In the genomic region with DNA sequence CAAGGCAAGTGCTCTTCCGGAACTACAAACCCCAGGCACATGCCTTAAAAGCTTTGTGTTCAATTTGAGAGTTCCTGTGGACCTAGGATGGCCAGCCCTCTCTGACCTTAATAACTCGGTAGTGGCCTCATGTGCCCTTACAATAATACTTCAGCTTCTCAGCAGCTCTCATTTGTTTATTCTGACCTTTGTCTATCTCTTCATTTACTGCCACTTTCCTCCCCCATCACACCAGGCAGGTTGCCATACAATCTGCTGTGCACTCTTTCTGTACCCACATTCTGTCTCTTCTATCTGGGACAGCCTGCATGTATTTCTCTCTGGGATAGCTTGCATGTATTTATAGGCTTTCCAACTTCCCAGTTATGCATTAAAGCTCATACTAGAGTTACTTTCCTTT, we compare ENCODE assay signal across 14 mouse cellular contexts. TPM values are rescaled to one million over a fixed set of nuclear protein-coding genes. Genes with fewer than 3 reads are reported as not detected.
DNase-seq lines count a peak whose midpoint lies in the region; ATAC-seq and TF ChIP-seq lines count a peak whose summit lies in the region.
"Had no signal": no experiment of that assay in that cellular context is flagged by ENCODE, and none has a peak within 500 bp of the region (broad histone marks: within the 10 kb centered on the region; RNA-seq: fewer than 3 reads in every experiment).

No protein-coding gene starts in this region.

- no peaks in the 10 kb centered on the region for H3K9me3 ChIP-seq in lung, postnatal 0 days (ENCODE audit: low read length)
- H3K9me3 ChIP-seq: forebrain, embryonic 12.5 days; heart, embryonic 10.5 days; hindbrain, embryonic 12.5 days; midbrain, embryonic 12.5 days had no signal

- no peaks in the 10 kb centered on the region for H3K27me3 ChIP-seq in lung, postnatal 0 days (replicated peaks; ENCODE audit: insufficient read depth, low read length)
- H3K27me3 ChIP-seq: forebrain, embryonic 12.5 days; hindbrain, embryonic 12.5 days; midbrain, embryonic 12.5 days had no signal

- H3K4me1 ChIP-seq in lung, postnatal 0 days (ENCODE audit: insufficient read depth, low read depth, low read length), result no peaks in the 10 kb centered on the region; the same call in 1 of the 2 replicates
- H3K4me1 ChIP-seq: forebrain, embryonic 12.5 days; hindbrain, embryonic 12.5 days; midbrain, embryonic 12.5 days had no signal

- no peak for TF ChIP-seq EP300 in lung, postnatal 0 days (IDR thresholded peaks at IDR 0.05)

- no peaks in the 10 kb centered on the region for H3K36me3 ChIP-seq in lung, postnatal 0 days (ENCODE audit: insufficient read depth, low read length)
- H3K36me3 ChIP-seq: heart, embryonic 10.5 days; hindbrain, embryonic 12.5 days; midbrain, embryonic 12.5 days had no signal

- H3K4me3 ChIP-seq in lung, postnatal 0 days (ENCODE audit: low read depth, low read length), result no peak overlapping the region
- H3K4me3 ChIP-seq: forebrain, embryonic 12.5 days; heart, embryonic 10.5 days; hindbrain, embryonic 12.5 days; midbrain, embryonic 12.5 days had no signal

- H3K9ac ChIP-seq in lung, postnatal 0 days (replicated peaks; ENCODE audit: low read depth), result no peak overlapping the region
- H3K9ac ChIP-seq: forebrain, embryonic 12.5 days; hindbrain, embryonic 12.5 days; liver, embryonic 14.5 days; midbrain, embryonic 12.5 days had no signal

- no peak for TF ChIP-seq CTCF in lung, postnatal 0 days (IDR thresholded peaks at IDR 0.05)

- H3K4me2 ChIP-seq in lung, postnatal 0 days (replicated peaks; ENCODE audit: low read depth, low read length), result no peak overlapping the region
- H3K4me2 ChIP-seq: forebrain, embryonic 12.5 days; hindbrain, embryonic 12.5 days; midbrain, embryonic 12.5 days had no signal

- peak; percentile 52 for DNase-seq in heart, adult 11 months
- DNase-seq in heart, postnatal 36 days, result no peak
- DNase-seq in brain, adult 2 months (ENCODE audit: low read depth, low spot score), result peak; percentile 69
- DNase-seq in cerebellum, postnatal 14 days, result peak; percentile 17 to 19
- DNase-seq in layer of hippocampus, postnatal 36 days, result peak; percentile 37 to 40
- DNase-seq in lung, postnatal 0 days (ENCODE audit: low spot score), result no peak
- no peak for DNase-seq in gastrocnemius, postnatal 25 days
- DNase-seq: kidney, postnatal 4 days had no signal

- 55% methylated on average over 2 of the region's 2 CpGs for WGBS in lung, postnatal 0 days

- intact Hi-C loops in heart, postnatal 36 days (cut with DNase I), result no loop called here

- ATAC-seq in lung, postnatal 0 days, result no peak
- ATAC-seq: intestine, postnatal 0 days had no signal

- H3K27ac ChIP-seq in lung, postnatal 0 days (ENCODE audit: low read length), result no peak overlapping the region
- H3K27ac ChIP-seq: forebrain, embryonic 12.5 days; heart, embryonic 10.5 days; hindbrain, embryonic 12.5 days; liver, embryonic 14.5 days; midbrain, embryonic 12.5 days had no signal

RNA-seq across cellular contexts. Expression of a gene that starts 10.5 kb away (rescaled TPM):
- 10 to 100 TPM; 21.3 to 22.9 TPM for total RNA-seq in heart, postnatal 36 days (2021)
- total RNA-seq in layer of hippocampus, postnatal 36 days (2021), result 10 to 100 TPM; 42.1 to 51.0 TPM
- 9.6 and 10.6 TPM in 2 replicates for polyA plus RNA-seq in lung, postnatal 0 days (2015; fragmentation: Nextera tagmentation; extraction: Ambion mirVana)
- total RNA-seq in gastrocnemius, postnatal 25 days (2021), result 10 to 100 TPM; 12.5 to 12.8 TPM

RNA-seq across cellular contexts. Expression of a gene that starts 10.6 kb away (rescaled TPM):
- 10 to 100 TPM; 19.2 to 19.5 TPM for total RNA-seq in heart, postnatal 36 days (2021)
- 10 to 100 TPM; 18.6 to 22.8 TPM for total RNA-seq in layer of hippocampus, postnatal 36 days (2021)
- 7.1 and 7.2 TPM in 2 replicates for polyA plus RNA-seq in lung, postnatal 0 days (2015; fragmentation: Nextera tagmentation; extraction: Ambion mirVana)
- total RNA-seq in gastrocnemius, postnatal 25 days (2021), result 10 to 100 TPM; 12.9 to 14.6 TPM

Comparison
In these comparisons a context has a peak if more than half of its experiments do, and no peak if none do; other contexts are left out.
1. DNase-seq: peak in heart, adult 11 months (single experiment), brain, adult 2 months (single experiment), cerebellum, postnatal 14 days (2 of 2) and layer of hippocampus, postnatal 36 days (2 of 2); none in heart, postnatal 36 days (0 of 2), lung, postnatal 0 days (single experiment) and gastrocnemius, postnatal 25 days (single experiment).